Mouse (Mus musculus) heart, postnatal 25 days (tissue): Measurements from ENCODE around the gene Lpin1. TPM values are rescaled to one million over a fixed set of nuclear protein-coding genes. Genes with fewer than 3 reads are reported as not detected.

ENCODE experiments used
- total RNA-seq, 2 experiments: library from RNA; stranded (reverse); gene quantifications; 2 replicates each; pipeline ENCODE4 v1.2.3; 2021

Lpin1 gene
- total RNA-seq, 2 experiments from 2014 or later: 161 to 169 TPM

Other genes with a start within 250 kb of the Lpin1 start
- 1 to 10 TPM; 7.5 to 9.9 TPM for gene Ntsr2, start 42.4 kb upstream of the Lpin1 start, total RNA-seq
- gene Greb1, start 189.9 kb upstream of the Lpin1 start, total RNA-seq: under 1 TPM; 0.31 TPM
- 10 to 100 TPM; 67.2 to 69.3 TPM for gene E2f6, start 200.0 kb upstream of the Lpin1 start, total RNA-seq